Mouse (Mus musculus): ENCODE data around the gene Mpv17l. TPM values are rescaled to one million over a fixed set of nuclear protein-coding genes. Genes with fewer than 3 reads are reported as not detected.

Mpv17l gene
- polyA plus RNA-seq, 1 experiment from 2014 or later = 5.8 TPM

GRCm38 (mm10) chr16:13892850-13893249 is 10.1 kb upstream of the Mpv17l start:
- no peak overlapping the region for H3K27ac ChIP-seq (ENCODE audit: low read depth, low read length)
- H3K9me3 ChIP-seq (ENCODE audit: control insufficient read depth, low read length) = no peaks in the 10 kb centered on the region
- no peaks in the 10 kb centered on the region for H3K4me1 ChIP-seq (ENCODE audit: control insufficient read depth, insufficient read depth, low read length)
- no peaks in the 10 kb centered on the region for H3K27me3 ChIP-seq (ENCODE audit: control insufficient read depth, insufficient read depth, low read length)
- H3K4me3 ChIP-seq (ENCODE audit: low read length) = no peak overlapping the region
- H3K36me3 ChIP-seq (ENCODE audit: control insufficient read depth, insufficient read depth, low read length) = no peaks in the 10 kb centered on the region
- no peak overlapping the region for H3K4me2 ChIP-seq (replicated peaks; ENCODE audit: low read depth, low read length)
- H3K9ac ChIP-seq (ENCODE audit: low read depth, low read length) = no peak overlapping the region
- ATAC-seq (ENCODE audit: low FRiP score, low TSS enrichment) = no peak

GRCm38 (mm10) chr16:13894097-13894496 is 8.9 kb upstream of the Mpv17l start:
- no peaks in the 10 kb centered on the region for H3K9me3 ChIP-seq (ENCODE audit: control insufficient read depth, low read length)
- no peaks in the 10 kb centered on the region for H3K27me3 ChIP-seq (ENCODE audit: control insufficient read depth, insufficient read depth, low read length)
- H3K4me1 ChIP-seq (ENCODE audit: control insufficient read depth, insufficient read depth, low read length) = no peaks in the 10 kb centered on the region
- no peak overlapping the region for H3K4me2 ChIP-seq (replicated peaks; ENCODE audit: low read depth, low read length)
- no peak overlapping the region for H3K9ac ChIP-seq (ENCODE audit: low read depth, low read length)
- WGBS = 26% methylated on average over 2 of the region's 2 CpGs
- no peak overlapping the region for H3K27ac ChIP-seq (ENCODE audit: low read depth, low read length)
- no peak for ATAC-seq (ENCODE audit: low FRiP score, low TSS enrichment)
- H3K4me3 ChIP-seq (ENCODE audit: low read length) = no peak overlapping the region
- H3K36me3 ChIP-seq (ENCODE audit: control insufficient read depth, insufficient read depth, low read length) = no peaks in the 10 kb centered on the region

- H3K4me1 ChIP-seq (ENCODE audit: control insufficient read depth, insufficient read depth, low read length) = no peaks in the 10 kb centered on the region
- no peak overlapping the region for H3K9ac ChIP-seq (ENCODE audit: low read depth, low read length)
- WGBS = 88% methylated on average over 3 of the region's 3 CpGs
- H3K36me3 ChIP-seq (ENCODE audit: control insufficient read depth, insufficient read depth, low read length) = no peaks in the 10 kb centered on the region
- no peak overlapping the region for H3K4me2 ChIP-seq (replicated peaks; ENCODE audit: low read depth, low read length)
- H3K4me3 ChIP-seq (ENCODE audit: low read length) = no peak overlapping the region
- H3K27ac ChIP-seq (ENCODE audit: low read depth, low read length) = no peak overlapping the region
- H3K27me3 ChIP-seq (ENCODE audit: control insufficient read depth, insufficient read depth, low read length) = no peaks in the 10 kb centered on the region
- no peak for ATAC-seq (ENCODE audit: low FRiP score, low TSS enrichment)
- H3K9me3 ChIP-seq (ENCODE audit: control insufficient read depth, low read length) = no peaks in the 10 kb centered on the region
These were observed 7.2 kb upstream of the Mpv17l start for GRCm38 (mm10) chr16:13895740-13896139.

- Histone ChIP-seq H3K4me1 (ENCODE audit: control insufficient read depth, insufficient read depth, low read length) (peaks cover under 1% of the 10 kb centered on the region), H3K9me3 (ENCODE audit: control insufficient read depth, low read length) (no peaks in the 10 kb centered on the region), H3K4me3 (ENCODE audit: low read length) (no peak overlapping the region), H3K4me2 (replicated peaks; ENCODE audit: low read depth, low read length) (no peak overlapping the region), H3K36me3 (ENCODE audit: control insufficient read depth, insufficient read depth, low read length) (no peaks in the 10 kb centered on the region), H3K27me3 (ENCODE audit: control insufficient read depth, insufficient read depth, low read length) (no peaks in the 10 kb centered on the region), H3K27ac (ENCODE audit: low read depth, low read length) (no peak overlapping the region), H3K9ac (ENCODE audit: low read depth, low read length) (no peak overlapping the region)
- WGBS = 84% methylated on average over 3 of the region's 3 CpGs
- ATAC-seq (ENCODE audit: low FRiP score, low TSS enrichment) = no peak
These were observed 6.6 kb upstream of the Mpv17l start for GRCm38 (mm10) chr16:13896357-13896756.

GRCm38 (mm10) chr16:13898981-13899380 is 4.0 kb upstream of the Mpv17l start:
- Histone ChIP-seq H3K36me3 (ENCODE audit: control insufficient read depth, insufficient read depth, low read length) (no peaks in the 10 kb centered on the region), H3K4me3 (ENCODE audit: low read length) (no peak overlapping the region), H3K9ac (ENCODE audit: low read depth, low read length) (no peak overlapping the region), H3K4me1 (ENCODE audit: control insufficient read depth, insufficient read depth, low read length) (peaks cover 8% of the 10 kb centered on the region), H3K9me3 (ENCODE audit: control insufficient read depth, low read length) (no peaks in the 10 kb centered on the region), H3K27ac (ENCODE audit: low read depth, low read length) (no peak overlapping the region), H3K27me3 (ENCODE audit: control insufficient read depth, insufficient read depth, low read length) (no peaks in the 10 kb centered on the region), H3K4me2 (replicated peaks; ENCODE audit: low read depth, low read length) (no peak overlapping the region)
- ATAC-seq (ENCODE audit: low FRiP score, low TSS enrichment) = no peak
- WGBS = 60% methylated on average over 2 of the region's 2 CpGs

GRCm38 (mm10) chr16:13902397-13902831 is 547 bp upstream of the Mpv17l start:
- Histone ChIP-seq H3K9ac (ENCODE audit: low read depth, low read length) (peak overlapping the region; percentile 88), H3K4me2 (replicated peaks; ENCODE audit: low read depth, low read length) (peak overlapping the region; percentile 86), H3K4me1 (ENCODE audit: control insufficient read depth, insufficient read depth, low read length) (peaks cover 8% of the 10 kb centered on the region), H3K4me3 (ENCODE audit: low read length) (peak overlapping the region; percentile 95), H3K27me3 (ENCODE audit: control insufficient read depth, insufficient read depth, low read length) (no peaks in the 10 kb centered on the region), H3K9me3 (ENCODE audit: control insufficient read depth, low read length) (no peaks in the 10 kb centered on the region), H3K27ac (ENCODE audit: low read depth, low read length) (peak overlapping the region; percentile 81), H3K36me3 (ENCODE audit: control insufficient read depth, insufficient read depth, low read length) (no peaks in the 10 kb centered on the region)
- no peak for ATAC-seq (ENCODE audit: low FRiP score, low TSS enrichment)
- WGBS = under 1% methylated on average over 30 of the region's 30 CpGs

- peaks cover 8% of the 10 kb centered on the region for H3K4me1 ChIP-seq (ENCODE audit: control insufficient read depth, insufficient read depth, low read length)
- ATAC-seq (ENCODE audit: low FRiP score, low TSS enrichment) = peak; percentile 87
- peak overlapping the region; percentile 95 for H3K4me3 ChIP-seq (ENCODE audit: low read length)
- H3K36me3 ChIP-seq (ENCODE audit: control insufficient read depth, insufficient read depth, low read length) = no peaks in the 10 kb centered on the region
- H3K9me3 ChIP-seq (ENCODE audit: control insufficient read depth, low read length) = no peaks in the 10 kb centered on the region
- H3K9ac ChIP-seq (ENCODE audit: low read depth, low read length) = peak overlapping the region; percentile 88
- peak overlapping the region; percentile 86 for H3K4me2 ChIP-seq (replicated peaks; ENCODE audit: low read depth, low read length)
- peak overlapping the region; percentile 81 for H3K27ac ChIP-seq (ENCODE audit: low read depth, low read length)
- no peaks in the 10 kb centered on the region for H3K27me3 ChIP-seq (ENCODE audit: control insufficient read depth, insufficient read depth, low read length)
- 7% methylated on average over 8 of the region's 8 CpGs for WGBS
These were observed 527 bp downstream of the Mpv17l start for GRCm38 (mm10) chr16:13903488-13903887.

GRCm38 (mm10) chr16:13907297-13907696 is 4.3 kb downstream of the Mpv17l start:
- H3K4me2 ChIP-seq (replicated peaks; ENCODE audit: low read depth, low read length) = no peak overlapping the region
- H3K27ac ChIP-seq (ENCODE audit: low read depth, low read length) = no peak overlapping the region
- H3K27me3 ChIP-seq (ENCODE audit: control insufficient read depth, insufficient read depth, low read length) = no peaks in the 10 kb centered on the region
- H3K4me1 ChIP-seq (ENCODE audit: control insufficient read depth, insufficient read depth, low read length) = no peaks in the 10 kb centered on the region
- 69% methylated on average over 3 of the region's 3 CpGs for WGBS
- H3K4me3 ChIP-seq (ENCODE audit: low read length) = no peak overlapping the region
- no peaks in the 10 kb centered on the region for H3K36me3 ChIP-seq (ENCODE audit: control insufficient read depth, insufficient read depth, low read length)
- H3K9me3 ChIP-seq (ENCODE audit: control insufficient read depth, low read length) = no peaks in the 10 kb centered on the region
- no peak overlapping the region for H3K9ac ChIP-seq (ENCODE audit: low read depth, low read length)
- no peak for ATAC-seq (ENCODE audit: low FRiP score, low TSS enrichment)

GRCm38 (mm10) chr16:13920093-13920492 is 17.1 kb downstream of the Mpv17l start:
- H3K36me3 ChIP-seq (ENCODE audit: control insufficient read depth, insufficient read depth, low read length) = no peaks in the 10 kb centered on the region
- H3K27ac ChIP-seq (ENCODE audit: low read depth, low read length) = no peak overlapping the region
- no peaks in the 10 kb centered on the region for H3K27me3 ChIP-seq (ENCODE audit: control insufficient read depth, insufficient read depth, low read length)
- no peak overlapping the region for H3K4me3 ChIP-seq (ENCODE audit: low read length)
- WGBS = 93% methylated on average over 5 of the region's 5 CpGs
- no peak overlapping the region for H3K9ac ChIP-seq (ENCODE audit: low read depth, low read length)
- H3K4me2 ChIP-seq (replicated peaks; ENCODE audit: low read depth, low read length) = no peak overlapping the region
- no peak for ATAC-seq (ENCODE audit: low FRiP score, low TSS enrichment)
- no peaks in the 10 kb centered on the region; the same call in 1 of the 2 replicates for H3K9me3 ChIP-seq (ENCODE audit: control insufficient read depth, low read length)
- no peaks in the 10 kb centered on the region for H3K4me1 ChIP-seq (ENCODE audit: control insufficient read depth, insufficient read depth, low read length)

Data from kidney, embryonic 14.5 days (tissue).